Mouse (Mus musculus) neural tube, embryonic 12.5 days (tissue): ENCODE results near the gene Nudt21. TPM values are rescaled to one million over a fixed set of nuclear protein-coding genes. Genes with fewer than 3 reads are reported as not detected.

ENCODE experiments used
- ATAC-seq: fragments of 200-750 bp; cut with Nextera tagmentation; 2 replicates; pipeline ENCODE4 v1.8.0; 2017; ENCODE audit warnings: low read depth, mild to moderate bottlenecking, moderate TSS enrichment, moderate library complexity; ENCODE audit not compliant: low FRiP score
- H3K27ac ChIP-seq: fragments of 300-500 bp; sonication (generic); 2 replicates; pipeline ENCODE4 v1.5.1; 2016
- H3K27me3 ChIP-seq: fragments of 300-500 bp; sonication (generic); replicated peaks from 2 replicates; pipeline ENCODE4 v1.6.1; 2016; ENCODE audit warnings: mild to moderate bottlenecking
- H3K36me3 ChIP-seq: fragments of 300-500 bp; sonication (generic); 2 replicates; pipeline ENCODE4 v1.6.1; 2016; ENCODE audit warnings: mild to moderate bottlenecking
- H3K4me1 ChIP-seq: fragments of 300-500 bp; sonication (generic); 2 replicates; pipeline ENCODE4 v1.6.1; 2016
- H3K4me2 ChIP-seq: fragments of 300-500 bp; sonication (generic); replicated peaks from 2 replicates; pipeline ENCODE4 v1.6.1; 2016; ENCODE audit warnings: mild to moderate bottlenecking
- H3K4me3 ChIP-seq: fragments of 300-500 bp; sonication (generic); 2 replicates; pipeline ENCODE4 v1.5.1; 2016
- H3K9ac ChIP-seq: fragments of 300-500 bp; sonication (generic); 2 replicates; pipeline ENCODE4 v1.6.1; 2016; ENCODE audit warnings: mild to moderate bottlenecking
- H3K9me3 ChIP-seq: fragments of 300-500 bp; sonication (generic); 2 replicates; pipeline ENCODE4 v1.6.1; 2016; ENCODE audit warnings: mild to moderate bottlenecking
- whole genome bisulfite sequencing: fragments of 180-500 bp; shearing (Covaris S2); methylation state at CpG from one replicate; pipeline ENCODE4 v1.1.7; 2016; 5-methylcytosine and 5-hydroxymethylcytosine counted together
- polyA plus RNA-seq: library from polyadenylated mRNA; unstranded; fragments of >200 nt; fragmentation: Nextera tagmentation; extraction: Ambion mirVana; gene quantifications from 2 replicates; pipeline ENCODE4 v1.2.1, GENCODE M21; 2016

The Nudt21 gene
- polyA plus RNA-seq, 1 experiment from 2014 or later = 133 TPM

GRCm38 (mm10) chr8:94029701-94030100 is 7.1 kb downstream of the Nudt21 start:
- Histone ChIP-seq H3K4me1 (0 out of 2 replicates have a peak, but pooled peaks cover 5% of the 10 kb centered on the region), H3K4me3 (no peak overlapping the region), H3K4me2 (no peak overlapping the region), H3K27ac (no peak overlapping the region), H3K36me3 (peaks cover 62% of the 10 kb centered on the region), H3K9ac (no peak overlapping the region), H3K27me3 (no peaks in the 10 kb centered on the region), H3K9me3 (no peaks in the 10 kb centered on the region)
- no peak for ATAC-seq
- 95% methylated on average over 9 of the region's 9 CpGs for WGBS

- H3K36me3 ChIP-seq = peaks cover 81% of the 10 kb centered on the region
- H3K4me1 ChIP-seq = no peaks in the 10 kb centered on the region
- H3K9me3 ChIP-seq = no peaks in the 10 kb centered on the region
- H3K9ac ChIP-seq = no peak overlapping the region
- 95% methylated on average over 6 of the region's 6 CpGs for WGBS
- H3K27ac ChIP-seq = no peak overlapping the region
- H3K4me3 ChIP-seq = no peak overlapping the region
- no peak overlapping the region for H3K4me2 ChIP-seq
- no peaks in the 10 kb centered on the region for H3K27me3 ChIP-seq
- ATAC-seq = no peak
Measured at GRCm38 (mm10) chr8:94023916-94024315, 12.9 kb downstream of the Nudt21 start.

GRCm38 (mm10) chr8:94013026-94013612 is 23.7 kb downstream of the Nudt21 start:
- ATAC-seq = no peak
- Histone ChIP-seq H3K36me3 (no peaks in the 10 kb centered on the region), H3K27ac (peak overlapping the region; percentile 91), H3K4me2 (peak overlapping the region; percentile 84), H3K27me3 (no peaks in the 10 kb centered on the region), H3K9ac (peak overlapping the region; percentile 99), H3K4me1 (peaks cover 29% of the 10 kb centered on the region), H3K4me3 (peak overlapping the region; percentile 97), H3K9me3 (no peaks in the 10 kb centered on the region)
- 46% methylated on average over 7 of the region's 7 CpGs for WGBS

GRCm38 (mm10) chr8:94012013-94012951 is 24.5 kb downstream of the Nudt21 start, which contains the start of gene Amfr:
Gene Amfr (minus strand): TSS chr8:94012842.
- peak within 1 kb of the TSS; percentile 84 for H3K4me2 ChIP-seq

GRCm38 (mm10) chr8:94011076-94012012 is 25.5 kb downstream of the Nudt21 start:
- H3K36me3 ChIP-seq = no peaks in the 10 kb centered on the region
- no peaks in the 10 kb centered on the region for H3K9me3 ChIP-seq
- WGBS = 4% methylated on average over 48 of the region's 48 CpGs
- H3K9ac ChIP-seq = peak overlapping the region; percentile 99
- peak overlapping the region; percentile 91 for H3K27ac ChIP-seq
- peak overlapping the region; percentile 84 for H3K4me2 ChIP-seq
- no peaks in the 10 kb centered on the region for H3K27me3 ChIP-seq
- H3K4me3 ChIP-seq = peak overlapping the region; percentile 97
- H3K4me1 ChIP-seq = peaks cover 29% of the 10 kb centered on the region
- no peak for ATAC-seq

More at GRCm38 (mm10) chr8:94012013-94012951, 24.5 kb downstream of the Nudt21 start, which contains the start of gene Amfr:
- H3K4me3 ChIP-seq = peak within 1 kb of the TSS; percentile 97
- H3K9ac ChIP-seq = peak within 1 kb of the TSS; percentile 99
- H3K9me3 ChIP-seq = no peaks in the 10 kb centered on the region
- peak within 1 kb of the TSS; percentile 91 for H3K27ac ChIP-seq
- peaks cover 29% of the 10 kb centered on the region for H3K4me1 ChIP-seq
- WGBS = under 1% methylated on average over 110 of the region's 130 CpGs
- ATAC-seq = peak; percentile 92
- no peaks in the 10 kb centered on the region for H3K27me3 ChIP-seq
- no peaks in the 10 kb centered on the region for H3K36me3 ChIP-seq

- no peaks in the 10 kb centered on the region for H3K36me3 ChIP-seq
- 51% methylated on average over 2 of the region's 2 CpGs for WGBS
- H3K4me3 ChIP-seq = no peak overlapping the region
- no peaks in the 10 kb centered on the region for H3K9me3 ChIP-seq
- no peak for ATAC-seq
- H3K4me2 ChIP-seq = peak overlapping the region; percentile 84
- no peaks in the 10 kb centered on the region for H3K27me3 ChIP-seq
- H3K9ac ChIP-seq = no peak overlapping the region
- H3K27ac ChIP-seq = no peak overlapping the region
- peaks cover 29% of the 10 kb centered on the region for H3K4me1 ChIP-seq
Measured at GRCm38 (mm10) chr8:94010101-94010705, 26.6 kb downstream of the Nudt21 start.

- 67% methylated on average over 15 of the region's 15 CpGs for WGBS
- 0 out of 2 replicates have a peak overlapping the region, but pooled peaks have one; percentile 0 for H3K4me2 ChIP-seq
- H3K36me3 ChIP-seq = peaks cover under 1% of the 10 kb centered on the region; the same call in 1 of the 2 replicates
- H3K27ac ChIP-seq = no peak overlapping the region
- H3K4me3 ChIP-seq = no peak overlapping the region
- H3K9ac ChIP-seq = no peak overlapping the region
- no peak for ATAC-seq
- no peaks in the 10 kb centered on the region for H3K9me3 ChIP-seq
- no peaks in the 10 kb centered on the region for H3K27me3 ChIP-seq
- H3K4me1 ChIP-seq = peaks cover 29% of the 10 kb centered on the region
Measured at GRCm38 (mm10) chr8:94009243-94009845, 27.5 kb downstream of the Nudt21 start.

- Histone ChIP-seq H3K27me3 (no peaks in the 10 kb centered on the region), H3K27ac (no peak overlapping the region), H3K4me1 (0 out of 2 replicates have a peak, but pooled peaks cover 5% of the 10 kb centered on the region), H3K9ac (no peak overlapping the region), H3K36me3 (peaks cover 21% of the 10 kb centered on the region), H3K4me3 (no peak overlapping the region), H3K4me2 (no peak overlapping the region), H3K9me3 (no peaks in the 10 kb centered on the region)
- no peak for ATAC-seq
- WGBS = 91% methylated on average over 9 of the region's 9 CpGs
Measured at GRCm38 (mm10) chr8:94004139-94004538, 32.7 kb downstream of the Nudt21 start.

GRCm38 (mm10) chr8:93998961-93999360 is 37.9 kb downstream of the Nudt21 start:
- Histone ChIP-seq H3K36me3 (peaks cover 42% of the 10 kb centered on the region), H3K4me1 (no peaks in the 10 kb centered on the region), H3K9me3 (no peaks in the 10 kb centered on the region), H3K9ac (no peak overlapping the region), H3K4me2 (no peak overlapping the region), H3K27ac (no peak overlapping the region), H3K27me3 (no peaks in the 10 kb centered on the region), H3K4me3 (no peak overlapping the region)
- WGBS = 84% methylated on average over 2 of the region's 2 CpGs
- ATAC-seq = no peak

GRCm38 (mm10) chr8:93989739-93990138 is 47.1 kb downstream of the Nudt21 start:
- Histone ChIP-seq H3K36me3 (peaks cover 43% of the 10 kb centered on the region), H3K9ac (no peak overlapping the region), H3K4me2 (no peak overlapping the region), H3K27me3 (no peaks in the 10 kb centered on the region), H3K4me3 (no peak overlapping the region), H3K27ac (no peak overlapping the region), H3K9me3 (0 out of 2 replicates have a peak, but pooled peaks cover 5% of the 10 kb centered on the region), H3K4me1 (no peaks in the 10 kb centered on the region)
- WGBS = 97% methylated on average over 4 of the region's 4 CpGs
- no peak for ATAC-seq

- WGBS = 91% methylated on average over 3 of the region's 3 CpGs
- Histone ChIP-seq H3K4me2 (no peak overlapping the region), H3K27me3 (no peaks in the 10 kb centered on the region), H3K36me3 (peaks cover 69% of the 10 kb centered on the region), H3K27ac (no peak overlapping the region), H3K9ac (no peak overlapping the region), H3K9me3 (no peaks in the 10 kb centered on the region), H3K4me1 (no peaks in the 10 kb centered on the region), H3K4me3 (no peak overlapping the region)
- ATAC-seq = no peak
Measured at GRCm38 (mm10) chr8:93984731-93985130, 52.1 kb downstream of the Nudt21 start.
